Mouse (Mus musculus) kidney, adult 8-10 months (tissue): Measurements from ENCODE around the gene Prc1.

Experiments
- DNase-seq, 2 experiments: peaks; one replicate each; pipeline ENCODE4 v3.0.0; 2022

Gene Prc1

GRCm38 (mm10) chr7:80339371-80339770, 45.1 kb downstream of the Prc1 start:
- no peak for DNase-seq

GRCm38 (mm10) chr7:80339793-80340628, 45.8 kb downstream of the Prc1 start:
- DNase-seq: peak; percentile 98

- peak; percentile 70 to 79 for DNase-seq
Measured at GRCm38 (mm10) chr7:80340793-80341192, 46.5 kb downstream of the Prc1 start, which contains the start of gene Unc45a. TSS of gene Unc45a (minus strand) at chr7:80341005.

GRCm38 (mm10) chr7:80341793-80342192, 47.5 kb downstream of the Prc1 start:
- no peak for DNase-seq

GRCm38 (mm10) chr7:80342858-80343257, 48.6 kb downstream of the Prc1 start, which contains the start of gene Hddc3:
TSS of gene Hddc3 (plus strand) at chr7:80343104.
- peak; percentile 90 to 96 for DNase-seq

- no peak for DNase-seq
Measured at GRCm38 (mm10) chr7:80343270-80344018, 49.2 kb downstream of the Prc1 start.

GRCm38 (mm10) chr7:80346173-80346572, 51.9 kb downstream of the Prc1 start:
- DNase-seq: no peak

GRCm38 (mm10) chr7:80346830-80347229, 52.6 kb downstream of the Prc1 start:
- no peak for DNase-seq

- DNase-seq: no peak
Measured at GRCm38 (mm10) chr7:80347670-80348586, 53.7 kb downstream of the Prc1 start.

- no peak for DNase-seq
Measured at GRCm38 (mm10) chr7:80350808-80351207, 56.6 kb downstream of the Prc1 start.

GRCm38 (mm10) chr7:80352920-80353319, 58.7 kb downstream of the Prc1 start:
- DNase-seq: no peak

- DNase-seq: no peak
Measured at GRCm38 (mm10) chr7:80356351-80356750, 62.1 kb downstream of the Prc1 start.

- no peak for DNase-seq
Measured at GRCm38 (mm10) chr7:80357156-80357555, 62.9 kb downstream of the Prc1 start.

GRCm38 (mm10) chr7:80358039-80358438, 63.8 kb downstream of the Prc1 start:
- no peak for DNase-seq

GRCm38 (mm10) chr7:80360435-80360834, 66.2 kb downstream of the Prc1 start:
- no peak for DNase-seq

- no peak for DNase-seq
Measured at GRCm38 (mm10) chr7:80365759-80366158, 71.5 kb downstream of the Prc1 start.
